Mouse (Mus musculus) frontal cortex, postnatal 25 days (tissue): ENCODE data around the gene Klhdc7b.

ENCODE experiments used
- DNase-seq, 2 experiments: peaks; one replicate each; pipeline ENCODE4 v3.0.0; 2022; ENCODE audit warnings: low spot score in 2 of 2

Gene Klhdc7b

DNA sequence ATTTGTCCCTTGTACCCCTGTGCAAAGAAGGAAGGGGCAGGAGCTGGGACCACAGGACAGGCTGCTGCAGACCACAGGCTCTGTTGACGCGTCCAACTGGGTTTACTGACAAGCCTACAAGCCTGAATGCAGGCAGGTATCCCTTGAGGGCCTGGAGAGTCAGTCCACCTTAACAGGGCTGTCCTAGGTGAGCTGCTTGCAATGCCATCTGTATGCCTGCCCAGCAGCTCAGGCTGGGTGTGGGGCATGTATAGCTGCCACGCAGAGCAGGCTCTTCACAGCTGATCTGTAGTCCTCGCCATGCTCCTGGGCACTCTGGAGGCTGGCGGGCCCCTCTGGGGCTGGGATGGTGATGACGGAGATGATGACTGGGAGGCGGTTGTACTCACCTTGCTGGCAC is at the start of gene Klhdc7b:
Gene Klhdc7b (plus strand): TSS at position 301 of the 400 bp plus-strand sequence.
- no peak for DNase-seq

DNA sequence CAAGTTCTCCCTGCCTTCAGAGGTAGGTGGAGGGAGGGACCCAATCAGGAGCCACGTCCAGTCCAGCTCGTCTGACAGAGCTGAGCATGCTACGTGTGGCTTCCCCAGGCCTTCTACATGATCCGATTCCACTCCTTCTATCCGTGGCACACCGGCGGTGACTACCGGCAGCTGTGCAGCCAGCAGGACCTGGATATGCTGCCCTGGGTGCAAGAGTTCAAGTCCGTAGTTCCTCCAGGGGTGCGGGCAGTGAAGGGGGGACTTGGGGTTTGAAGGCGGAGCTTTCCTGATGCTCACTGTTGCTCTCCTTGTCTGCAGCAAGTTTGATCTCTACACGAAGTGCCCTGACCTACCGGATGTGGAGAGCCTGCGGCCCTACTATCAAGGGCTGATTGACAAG is 48.3 kb upstream of the Klhdc7b start:
- DNase-seq: no peak

DNA sequence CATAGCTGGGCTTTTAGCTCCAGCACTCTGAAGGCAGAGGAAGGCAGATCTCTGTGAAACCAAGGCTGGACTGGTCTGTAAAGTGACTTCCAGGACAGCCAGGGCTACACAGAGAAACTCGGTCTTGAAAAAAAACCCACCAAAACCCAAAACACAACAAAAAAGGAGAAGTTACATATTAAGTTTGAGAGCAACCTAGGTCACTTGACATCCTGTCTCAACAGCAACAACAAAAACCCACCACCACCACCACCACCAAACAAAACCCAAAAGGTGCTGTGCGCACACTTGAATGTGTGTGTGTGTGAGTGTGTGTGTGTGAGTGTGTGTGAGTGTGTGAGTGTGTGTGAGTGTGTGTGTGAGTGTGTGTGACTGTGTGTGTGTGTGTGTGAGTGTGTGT is 45.0 kb upstream of the Klhdc7b start:
- no peak for DNase-seq

- DNase-seq: no peak
Measured at GRCm38 (mm10) chr15:89340136-89340535, 44.6 kb upstream of the Klhdc7b start.

DNA sequence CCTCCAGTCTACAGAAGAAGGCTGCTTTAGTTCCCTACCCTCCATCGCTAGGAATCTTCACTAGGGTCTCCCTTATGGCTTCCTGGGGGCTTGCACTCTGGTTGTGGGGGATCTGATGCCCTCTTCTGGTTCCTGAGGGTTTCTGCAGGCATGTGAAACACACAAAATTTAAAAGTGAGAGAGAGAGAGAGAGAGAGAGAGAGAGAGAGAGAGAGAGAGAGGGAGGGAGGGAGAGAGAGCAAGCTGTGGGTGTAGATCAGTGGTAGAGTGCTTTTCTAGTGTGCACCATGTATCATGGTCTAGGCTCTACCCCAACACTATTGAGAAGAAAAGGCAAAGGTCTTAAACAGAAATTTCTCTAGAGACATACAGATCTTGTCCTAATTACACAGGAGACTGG is 43.0 kb upstream of the Klhdc7b start:
- DNase-seq: no peak

GRCm38 (mm10) chr15:89343325-89343724 is 41.4 kb upstream of the Klhdc7b start:
- DNase-seq: no peak

DNA sequence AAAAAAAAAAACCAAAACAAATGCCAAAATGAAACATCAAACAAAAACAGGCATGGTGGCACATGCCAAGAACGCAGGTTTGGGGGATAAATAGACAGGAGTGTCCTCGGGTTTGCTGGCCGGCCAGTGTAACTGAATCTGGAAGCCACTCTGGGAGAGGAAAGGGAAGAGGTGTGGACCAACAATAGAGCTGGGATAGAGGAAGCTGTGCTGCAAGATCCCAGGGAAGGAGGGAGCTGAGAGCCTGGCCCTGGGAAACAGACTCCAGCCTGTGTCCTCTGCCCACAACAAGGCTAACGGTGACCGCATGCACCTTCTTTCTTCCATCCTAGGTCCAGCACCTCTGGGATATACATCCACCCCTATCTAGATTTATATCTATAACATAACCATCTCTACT is 34.3 kb upstream of the Klhdc7b start:
- DNase-seq: no peak

DNA sequence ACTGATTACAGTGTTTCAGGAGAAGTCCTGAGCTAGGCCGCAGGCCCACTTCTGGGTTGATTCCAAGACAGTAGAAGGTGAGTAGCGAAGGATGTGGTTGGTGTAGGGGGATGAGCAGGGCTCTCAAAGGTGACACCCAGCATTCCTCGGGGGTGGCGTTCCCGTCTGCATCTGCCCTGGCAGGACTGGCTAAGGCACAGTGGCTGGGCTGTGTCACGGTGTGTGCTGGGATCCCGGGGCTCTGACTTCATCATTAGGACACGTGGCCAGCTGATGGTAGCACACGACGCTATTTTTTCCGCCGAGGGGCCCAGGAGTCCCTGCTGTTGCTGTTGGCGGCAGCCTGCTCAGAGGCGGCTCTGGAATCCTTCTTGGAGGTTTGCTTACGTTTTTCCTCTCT is 33.4 kb upstream of the Klhdc7b start:
- no peak for DNase-seq

DNA sequence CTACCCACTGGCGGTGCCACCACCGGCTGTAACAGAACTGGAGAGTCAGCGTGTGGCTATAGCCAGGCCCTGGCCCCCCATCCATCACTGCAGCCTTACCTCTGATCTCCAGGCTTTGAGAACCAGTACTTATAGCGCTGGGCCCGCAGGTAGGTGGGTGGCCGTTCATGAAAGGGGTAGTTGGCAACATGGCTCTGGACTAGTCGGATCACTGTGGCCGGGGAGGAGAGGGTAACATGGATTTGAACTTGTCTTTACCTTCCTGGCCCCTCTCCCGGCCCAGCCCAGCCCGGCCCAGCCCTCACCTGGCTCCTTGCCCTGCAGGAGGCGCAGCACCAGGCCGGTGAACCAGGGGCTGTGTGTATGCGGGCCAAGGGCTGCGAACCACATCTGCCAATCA is 32.7 kb upstream of the Klhdc7b start:
- DNase-seq: no peak

DNA sequence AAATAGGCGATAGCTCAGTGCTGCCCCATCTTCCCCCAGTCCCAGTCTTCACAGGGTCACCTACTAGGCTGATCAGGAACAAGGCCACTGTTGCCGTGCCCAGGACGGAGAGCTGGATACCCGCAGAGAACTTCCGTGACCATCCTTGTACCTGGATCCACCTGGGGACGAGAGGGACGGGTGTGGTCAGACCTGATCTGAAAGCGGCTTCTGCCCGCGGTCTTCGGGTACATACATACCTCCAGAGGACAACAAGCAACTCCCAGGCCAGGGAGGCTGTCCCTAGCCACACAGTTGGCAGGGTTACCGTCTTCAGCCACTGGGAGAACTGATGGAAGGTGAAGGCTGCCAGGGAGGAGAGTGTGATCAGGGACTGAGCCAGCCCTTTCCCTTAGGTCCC is 31.9 kb upstream of the Klhdc7b start:
- DNase-seq: no peak

GRCm38 (mm10) chr15:89353837-89354236 is 30.9 kb upstream of the Klhdc7b start:
- no peak for DNase-seq

DNA sequence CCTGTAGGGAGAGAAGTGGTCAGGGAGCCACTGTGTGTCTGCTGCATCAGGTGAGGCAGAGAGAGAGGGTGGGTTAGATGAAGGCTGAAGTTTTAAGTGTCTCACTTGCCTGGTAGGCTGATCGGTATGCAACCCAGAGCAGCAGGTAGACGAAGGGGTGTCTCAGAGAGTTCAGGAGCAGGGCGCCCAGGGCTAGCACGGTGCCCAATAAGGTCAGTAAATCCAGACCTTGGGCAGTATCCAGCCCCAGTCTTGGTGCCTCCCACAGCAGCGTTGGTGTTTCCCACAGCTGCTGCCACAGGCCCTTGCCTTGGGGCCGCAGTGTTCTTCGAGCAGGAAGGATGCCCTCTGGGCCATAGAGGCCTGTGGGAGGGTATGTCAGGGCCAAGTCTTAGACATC is 30.3 kb upstream of the Klhdc7b start:
- DNase-seq: no peak

- peak; percentile 86 to 90 for DNase-seq
Measured at GRCm38 (mm10) chr15:89355241-89356187, 29.2 kb upstream of the Klhdc7b start, which contains the start of the genes Lmf2 and Ncaph2. Lmf2 (minus strand) TSS chr15:89355659. Ncaph2 (plus strand) TSS chr15:89355719.

DNA sequence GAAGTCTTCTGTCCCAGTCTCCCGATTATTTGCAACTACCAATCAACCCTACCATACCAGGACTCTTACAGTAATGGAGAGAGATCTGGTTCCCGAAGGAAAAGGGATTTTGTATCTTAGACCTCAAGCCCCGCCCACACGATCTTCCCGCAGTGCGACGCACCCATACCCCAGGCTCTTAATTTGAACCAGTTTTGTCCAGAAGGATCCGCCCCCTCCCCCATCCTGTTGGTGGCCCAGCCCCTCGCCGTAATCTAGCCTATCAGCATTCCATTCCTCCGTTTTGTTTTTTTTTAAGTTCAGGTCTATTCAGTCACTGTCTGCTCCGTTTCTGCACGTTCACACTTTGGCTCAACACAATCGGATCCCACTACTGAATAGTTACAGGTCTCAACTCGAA is 28.3 kb upstream of the Klhdc7b start:
- DNase-seq: no peak

- no peak for DNase-seq
Measured at GRCm38 (mm10) chr15:89358784-89359183, 25.9 kb upstream of the Klhdc7b start.

GRCm38 (mm10) chr15:89363051-89363450 is 21.7 kb upstream of the Klhdc7b start:
- DNase-seq: no peak

DNA sequence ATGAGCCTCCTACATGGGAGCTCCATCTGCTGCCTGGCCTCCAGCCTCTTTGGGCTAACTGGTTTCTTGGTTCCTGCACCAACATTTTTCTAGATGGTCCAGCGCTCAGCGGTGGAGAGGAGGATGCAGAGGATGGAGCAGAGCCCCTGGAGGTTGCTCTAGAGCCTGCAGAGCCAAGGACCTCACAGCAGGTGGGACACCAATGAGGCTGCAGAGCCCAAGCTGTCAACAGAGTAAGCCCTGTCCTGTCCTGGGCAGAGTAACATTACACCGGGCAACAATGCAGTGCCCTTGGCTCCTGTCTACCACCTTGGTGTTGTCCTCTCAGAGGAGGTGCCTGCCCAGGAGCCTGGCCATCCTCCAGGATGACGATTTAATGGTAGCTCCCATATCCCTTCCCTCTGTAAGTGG is 19.6 kb upstream of the Klhdc7b start:
- DNase-seq: no peak

- no peak for DNase-seq
Measured at GRCm38 (mm10) chr15:89372068-89372467, 12.6 kb upstream of the Klhdc7b start.

DNA sequence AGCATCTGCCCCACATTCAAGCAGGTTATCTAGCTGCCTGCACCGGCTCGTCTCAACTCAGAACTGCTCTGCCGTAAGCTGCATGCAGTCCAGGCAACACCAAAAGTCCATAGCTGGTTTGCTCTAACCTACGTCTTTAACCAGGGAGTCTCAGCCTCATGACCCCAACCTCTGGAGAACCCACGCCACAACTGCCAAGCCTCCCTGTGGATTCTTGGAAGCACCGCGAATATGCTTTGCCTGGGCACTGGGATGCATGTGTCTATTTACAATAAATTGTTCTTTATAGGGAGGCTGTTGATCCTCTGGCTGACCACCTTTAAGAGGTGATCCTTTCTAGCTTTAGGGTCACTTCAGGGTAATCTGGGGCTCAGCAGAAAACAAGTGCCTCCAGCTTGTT is 12.2 kb upstream of the Klhdc7b start:
- DNase-seq: no peak

GRCm38 (mm10) chr15:89373027-89373761 is 11.5 kb upstream of the Klhdc7b start:
- peak; percentile 78 to 81 for DNase-seq

DNA sequence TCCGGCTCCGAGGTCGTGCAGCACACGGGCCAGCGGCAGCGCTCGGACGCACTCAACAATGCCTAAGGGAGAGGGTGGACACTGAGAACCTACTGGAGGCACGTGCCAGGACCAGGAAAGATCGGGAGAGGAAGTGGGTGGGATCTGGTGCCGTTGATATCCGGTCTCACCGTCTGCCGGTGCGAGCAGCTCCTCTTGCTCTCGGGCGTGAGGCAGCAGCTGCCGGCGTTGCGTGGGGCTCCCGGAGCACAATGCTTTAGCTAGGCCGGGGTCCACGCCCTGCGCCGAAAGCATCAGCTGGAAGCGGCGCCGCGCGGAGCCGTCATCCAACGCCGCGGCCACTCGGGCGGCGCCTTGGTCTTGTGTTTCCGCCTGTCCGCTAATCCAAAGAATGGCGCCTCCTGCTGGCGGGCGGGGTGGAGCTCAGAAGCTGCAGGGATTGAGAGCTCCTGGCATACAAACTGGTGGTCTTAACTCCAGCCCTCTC is 10.9 kb upstream of the Klhdc7b start, which contains the start of gene Sco2:
Gene Sco2 (minus strand): TSS at position 85 of the 487 bp plus-strand sequence.
- peak; percentile 95 to 97 for DNase-seq

GRCm38 (mm10) chr15:89374340-89374739 is 10.4 kb upstream of the Klhdc7b start:
- DNase-seq: no peak
